Mouse (Mus musculus) intestine, embryonic 15.5 days (tissue): ENCODE measurements around the gene Unc119. TPM values are rescaled to one million over a fixed set of nuclear protein-coding genes. Genes with fewer than 3 reads are reported as not detected.
A peak's percentile ranks its signal among the peaks of the same experiment; 100 is the strongest.

Experiments
- ATAC-seq: fragments of 200-750 bp; cut with Nextera tagmentation; 2 replicates; pipeline ENCODE4 v1.8.0; 2017; ENCODE audit warnings: moderate TSS enrichment, moderate library complexity
- H3K27ac ChIP-seq: fragments of 300-500 bp; sonication (generic); 2 replicates; pipeline ENCODE4 v1.5.1; 2015; ENCODE audit warnings: mild to moderate bottlenecking, inconsistent platforms
- H3K27me3 ChIP-seq: fragments of 300-500 bp; sonication (generic); replicated peaks from 2 replicates; pipeline ENCODE4 v1.6.1; 2015; ENCODE audit warnings: inconsistent platforms
- H3K36me3 ChIP-seq: fragments of 300-500 bp; sonication (generic); 2 replicates; pipeline ENCODE4 v1.6.1; 2015; ENCODE audit warnings: inconsistent platforms
- H3K4me1 ChIP-seq: fragments of 300-500 bp; sonication (generic); replicated peaks from 2 replicates; pipeline ENCODE4 v1.6.1; 2015; ENCODE audit warnings: inconsistent platforms
- H3K4me2 ChIP-seq: fragments of 300-500 bp; sonication (generic); replicated peaks from 2 replicates; pipeline ENCODE4 v1.6.1; 2015; ENCODE audit warnings: mild to moderate bottlenecking, inconsistent platforms
- H3K4me3 ChIP-seq: fragments of 300-500 bp; sonication (generic); replicated peaks from 2 replicates; pipeline ENCODE4 v1.5.1; 2015; ENCODE audit warnings: inconsistent platforms
- H3K9ac ChIP-seq: fragments of 300-500 bp; sonication (generic); 2 replicates; pipeline ENCODE4 v1.6.1; 2015; ENCODE audit warnings: inconsistent platforms
- H3K9me3 ChIP-seq: fragments of 300-500 bp; sonication (generic); 2 replicates; pipeline ENCODE4 v1.6.1; 2016; ENCODE audit warnings: inconsistent platforms
- WGBS: fragments of 180-500 bp; shearing (Covaris S2); methylation state at CpG from one replicate; pipeline ENCODE4 v1.1.7; 2015; 5-methylcytosine and 5-hydroxymethylcytosine counted together
- polyA plus RNA-seq: library from polyadenylated mRNA; unstranded; fragments of >200 nt; fragmentation: Nextera tagmentation; extraction: Ambion mirVana; gene quantifications from 2 replicates; pipeline ENCODE4 v1.2.1, GENCODE M21; 2015

The Unc119 gene
- polyA plus RNA-seq = 33.5 and 34.6 TPM in 2 replicates

GRCm38 (mm10) chr11:78343381-78344327 lies at the start of gene Unc119:
TSS of gene Unc119 (plus strand) at chr11:78343482.
- peak within 1 kb of the TSS; percentile 92 for H3K4me2 ChIP-seq
- peaks cover 34% of the 10 kb centered on the region for H3K4me1 ChIP-seq
- H3K4me3 ChIP-seq = peak within 1 kb of the TSS; percentile 91
- under 1% methylated on average over 63 of the region's 66 CpGs for WGBS
- peaks cover 8% of the 10 kb centered on the region for H3K36me3 ChIP-seq
- H3K9me3 ChIP-seq = no peaks in the 10 kb centered on the region
- peak; percentile 88 for ATAC-seq
- peak within 1 kb of the TSS; percentile 92 for H3K9ac ChIP-seq
- peak within 1 kb of the TSS; percentile 87 for H3K27ac ChIP-seq
- H3K27me3 ChIP-seq = no peaks in the 10 kb centered on the region

DNA sequence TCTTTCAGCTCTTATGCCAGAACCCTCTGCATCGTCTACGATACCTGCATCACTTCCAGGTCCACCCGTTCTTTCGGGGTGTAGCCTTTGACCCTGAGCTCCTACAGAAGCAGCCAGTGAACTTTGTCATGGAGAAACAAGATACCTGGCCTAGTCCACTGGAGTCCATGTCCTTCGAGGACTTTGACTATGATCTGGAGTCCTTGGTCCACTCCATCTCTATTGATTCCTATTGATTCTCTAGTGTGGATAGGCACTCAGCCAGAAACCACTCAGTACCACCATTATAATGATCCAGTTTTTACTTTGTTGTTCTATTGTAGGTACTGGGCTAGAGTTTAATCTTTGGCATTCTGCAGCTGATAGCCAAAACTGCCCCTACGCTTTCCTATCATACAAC lies 48.7 kb upstream of the Unc119 start:
- ATAC-seq = no peak
- H3K36me3 ChIP-seq = peaks cover 7% of the 10 kb centered on the region
- H3K9me3 ChIP-seq = no peaks in the 10 kb centered on the region
- H3K4me2 ChIP-seq = no peak overlapping the region
- H3K9ac ChIP-seq = no peak overlapping the region
- H3K27ac ChIP-seq = no peak overlapping the region
- no peaks in the 10 kb centered on the region for H3K27me3 ChIP-seq
- H3K4me3 ChIP-seq = no peak overlapping the region
- 91% methylated on average over 6 of the region's 6 CpGs for WGBS
- H3K4me1 ChIP-seq = no peaks in the 10 kb centered on the region

GRCm38 (mm10) chr11:78300917-78301316 lies 42.4 kb upstream of the Unc119 start:
- peak overlapping the region; percentile 54 for H3K9ac ChIP-seq
- WGBS = 63% methylated on average over 7 of the region's 7 CpGs
- peak overlapping the region; percentile 81 for H3K4me2 ChIP-seq
- peak overlapping the region; percentile 75 for H3K4me3 ChIP-seq
- no peaks in the 10 kb centered on the region for H3K9me3 ChIP-seq
- H3K27me3 ChIP-seq = no peaks in the 10 kb centered on the region
- peaks cover 13% of the 10 kb centered on the region for H3K36me3 ChIP-seq
- H3K4me1 ChIP-seq = no peaks in the 10 kb centered on the region; the same call in 1 of the 2 replicates
- H3K27ac ChIP-seq = peak overlapping the region; percentile 51; the same call in 1 of the 2 replicates
- ATAC-seq = peak; percentile 26

DNA sequence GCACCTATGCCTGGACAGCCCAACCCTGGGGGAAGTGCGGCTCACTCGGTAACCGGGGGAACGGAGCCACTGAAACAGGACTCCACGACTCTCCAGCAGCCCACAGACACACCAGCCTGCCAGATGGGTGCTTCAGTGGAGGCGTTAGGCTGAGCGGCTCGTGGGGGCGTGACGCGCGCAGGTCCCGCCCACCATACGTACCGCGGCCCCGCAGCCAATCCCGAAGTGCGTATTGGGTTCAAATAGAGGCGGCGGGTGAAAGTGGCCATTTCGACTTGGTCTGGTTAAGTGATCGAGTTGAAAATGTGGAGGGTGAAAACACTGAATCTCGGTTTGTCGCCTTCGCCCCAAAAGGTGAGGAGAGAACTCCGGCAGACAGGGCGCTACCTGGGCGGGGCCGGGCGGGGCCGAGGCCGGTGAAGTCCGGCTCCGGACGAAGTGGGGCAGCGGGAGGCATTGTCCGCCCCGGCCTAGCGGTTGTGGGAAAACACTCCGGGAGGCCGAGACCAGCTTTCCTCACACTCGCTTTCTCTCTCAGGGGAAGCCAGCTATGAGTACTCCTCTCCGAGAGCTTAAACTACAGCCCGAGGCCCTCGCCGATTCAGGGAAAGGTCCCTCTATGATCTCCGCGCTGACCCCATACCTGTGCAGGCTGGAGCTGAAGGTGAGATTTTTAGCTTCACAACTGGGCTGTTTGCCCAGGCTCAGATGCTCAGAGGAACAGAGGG lies 41.8 kb upstream of the Unc119 start, which contains the start of gene Spag5:
Spag5 (plus strand) TSS at position 173 of the 728 bp plus-strand sequence.
- under 1% methylated on average over 49 of the region's 49 CpGs for WGBS
- Histone ChIP-seq H3K9me3 (no peaks in the 10 kb centered on the region), H3K27me3 (no peaks in the 10 kb centered on the region), H3K9ac (peak within 1 kb of the TSS; percentile 70), H3K4me3 (peak within 1 kb of the TSS; percentile 75), H3K36me3 (peaks cover 13% of the 10 kb centered on the region), H3K4me2 (peak within 1 kb of the TSS; percentile 81), H3K4me1 (no peaks in the 10 kb centered on the region; the same call in 1 of the 2 replicates), H3K27ac (peak within 1 kb of the TSS; percentile 51)
- peak; percentile 100 for ATAC-seq

GRCm38 (mm10) chr11:78305272-78305671 lies 38.0 kb upstream of the Unc119 start:
- Histone ChIP-seq H3K4me2 (no peak overlapping the region), H3K9ac (no peak overlapping the region), H3K9me3 (no peaks in the 10 kb centered on the region), H3K27me3 (no peaks in the 10 kb centered on the region), H3K36me3 (peaks cover 20% of the 10 kb centered on the region), H3K4me3 (no peak overlapping the region), H3K4me1 (peaks cover 2% of the 10 kb centered on the region; the same call in 1 of the 2 replicates), H3K27ac (no peak overlapping the region)
- 90% methylated on average over 4 of the region's 4 CpGs for WGBS
- ATAC-seq = no peak

GRCm38 (mm10) chr11:78310861-78311511 lies 32.3 kb upstream of the Unc119 start:
- Histone ChIP-seq H3K4me3 (no peak overlapping the region), H3K9ac (no peak overlapping the region), H3K9me3 (no peaks in the 10 kb centered on the region), H3K36me3 (peaks cover 35% of the 10 kb centered on the region), H3K27me3 (no peaks in the 10 kb centered on the region), H3K27ac (no peak overlapping the region), H3K4me1 (0 out of 2 replicates have a peak, but pooled peaks cover 2% of the 10 kb centered on the region), H3K4me2 (no peak overlapping the region)
- WGBS = 92% methylated on average over 8 of the region's 8 CpGs
- ATAC-seq = no peak

DNA sequence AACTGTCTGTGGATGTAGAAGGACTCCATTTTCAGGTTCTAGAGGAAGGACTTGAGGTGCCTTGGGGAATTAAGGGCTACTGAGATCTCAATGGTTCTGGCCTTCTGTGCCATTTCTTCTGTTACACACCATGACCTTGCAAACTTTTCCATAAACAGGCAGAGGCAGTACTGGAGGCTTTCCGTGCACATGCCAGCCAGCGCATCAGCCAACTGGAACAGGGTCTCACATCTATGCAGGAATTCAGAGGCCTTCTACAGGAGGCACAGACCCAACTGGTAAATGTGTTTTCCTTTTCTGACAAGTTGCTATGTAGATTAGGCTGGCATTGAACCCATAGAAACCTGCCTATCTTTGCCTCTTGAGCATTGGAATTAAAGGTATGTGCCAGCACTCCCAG lies 29.6 kb upstream of the Unc119 start:
- no peak for ATAC-seq
- H3K27me3 ChIP-seq = no peaks in the 10 kb centered on the region
- 98% methylated on average over 2 of the region's 2 CpGs for WGBS
- H3K4me3 ChIP-seq = no peak overlapping the region
- H3K4me2 ChIP-seq = no peak overlapping the region
- H3K9ac ChIP-seq = no peak overlapping the region
- H3K9me3 ChIP-seq = no peaks in the 10 kb centered on the region
- no peak overlapping the region for H3K27ac ChIP-seq
- peaks cover 46% of the 10 kb centered on the region for H3K36me3 ChIP-seq
- no peaks in the 10 kb centered on the region for H3K4me1 ChIP-seq

DNA sequence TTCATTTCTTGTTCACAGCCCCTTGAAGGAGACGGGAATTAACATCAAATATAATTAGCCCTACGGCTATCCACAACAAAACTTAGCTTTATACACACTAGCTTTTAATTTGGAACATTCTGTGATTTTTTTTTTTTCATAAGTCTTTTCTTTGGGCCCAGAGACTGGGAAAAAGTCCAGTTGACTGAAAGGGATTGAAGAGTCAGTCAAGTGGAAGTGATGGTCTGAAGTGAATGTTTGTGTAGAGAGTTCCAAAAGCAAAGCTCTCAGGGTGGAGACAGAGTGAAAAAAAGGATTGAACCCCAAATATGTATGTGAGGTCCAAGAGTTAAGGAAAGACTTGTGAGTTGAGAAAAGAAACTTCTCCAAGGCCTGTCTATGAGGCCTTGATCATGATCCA lies 24.9 kb upstream of the Unc119 start:
- 95% methylated on average over 2 of the region's 2 CpGs for WGBS
- no peak for ATAC-seq

DNA sequence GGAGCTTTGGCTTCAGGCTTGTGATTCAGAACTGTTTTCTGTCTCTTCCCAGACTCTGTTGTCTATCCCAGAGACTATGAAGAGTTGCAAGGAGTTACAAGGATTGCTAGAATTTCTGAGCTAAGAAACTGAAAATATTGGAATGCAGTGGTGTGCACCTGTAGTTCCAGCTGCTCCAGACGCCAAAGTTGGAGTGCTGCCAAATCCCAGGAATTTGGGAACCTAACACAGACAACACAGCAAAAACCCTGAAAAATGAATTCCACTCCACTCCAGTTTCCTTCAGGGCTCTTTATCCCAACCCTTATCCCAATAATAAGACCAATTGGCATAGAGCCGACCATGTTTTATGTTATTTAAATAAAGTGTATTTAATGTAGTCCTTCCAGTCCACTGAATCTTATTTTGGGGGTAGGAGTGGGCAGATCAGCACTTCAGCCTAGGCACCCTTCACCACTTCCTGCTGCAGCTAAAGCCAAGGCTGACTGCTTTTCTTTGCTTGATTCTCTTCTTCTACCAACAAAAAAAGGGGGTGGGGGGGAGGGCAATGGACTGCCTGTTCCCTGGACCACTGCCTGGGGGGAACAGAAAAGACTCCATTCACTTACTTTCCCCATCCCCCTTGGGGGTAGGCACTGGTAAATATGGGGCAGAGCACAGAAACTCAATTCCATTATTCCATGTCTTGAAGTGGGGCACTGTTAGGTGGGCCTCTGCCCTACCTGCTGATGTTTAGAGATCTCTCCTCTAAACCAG lies 21.0 kb upstream of the Unc119 start:
- Histone ChIP-seq H3K27ac (peak overlapping the region; percentile 61; the same call in 1 of the 2 replicates), H3K4me1 (peaks cover 10% of the 10 kb centered on the region; the same call in 1 of the 2 replicates), H3K9ac (no peak overlapping the region), H3K36me3 (peaks cover 19% of the 10 kb centered on the region), H3K4me3 (no peak overlapping the region), H3K4me2 (peak overlapping the region; percentile 51), H3K27me3 (no peaks in the 10 kb centered on the region), H3K9me3 (no peaks in the 10 kb centered on the region)
- no peak for ATAC-seq
- 51% methylated on average over 2 of the region's 2 CpGs for WGBS

More for the DNA sequence above, 24.9 kb upstream of the Unc119 start:
- Histone ChIP-seq H3K9ac (no peak overlapping the region), H3K4me1 (peaks cover 8% of the 10 kb centered on the region; the same call in 1 of the 2 replicates), H3K36me3 (peaks cover 49% of the 10 kb centered on the region), H3K4me3 (no peak overlapping the region), H3K9me3 (no peaks in the 10 kb centered on the region), H3K27ac (no peak overlapping the region), H3K27me3 (no peaks in the 10 kb centered on the region), H3K4me2 (no peak overlapping the region)

- ATAC-seq = peak; percentile 99
Observed at GRCm38 (mm10) chr11:78322860-78323259, 20.4 kb upstream of the Unc119 start, which contains the start of gene Aldoc. TSS of gene Aldoc (plus strand) at chr11:78322968.

More at GRCm38 (mm10) chr11:78322860-78323259, 20.4 kb upstream of the Unc119 start, which contains the start of gene Aldoc:
- Histone ChIP-seq H3K4me1 (peaks cover 10% of the 10 kb centered on the region; the same call in 1 of the 2 replicates), H3K9me3 (no peaks in the 10 kb centered on the region), H3K4me3 (peak within 1 kb of the TSS; percentile 27), H3K27me3 (no peaks in the 10 kb centered on the region), H3K9ac (no peak within 1 kb of the TSS; the same call in 1 of the 2 replicates), H3K4me2 (peak within 1 kb of the TSS; percentile 51), H3K36me3 (peaks cover 13% of the 10 kb centered on the region; the same call in 1 of the 2 replicates), H3K27ac (peak within 1 kb of the TSS; percentile 61; the same call in 1 of the 2 replicates)
- 6% methylated on average over 15 of the region's 15 CpGs for WGBS
